Mouse (Mus musculus): ENCODE results near the gene Tbca. TPM values are rescaled to one million over a fixed set of nuclear protein-coding genes. Genes with fewer than 3 reads are reported as not detected.

Gene Tbca
- polyA plus RNA-seq, 1 experiment from 2014 or later = 150 TPM

DNA sequence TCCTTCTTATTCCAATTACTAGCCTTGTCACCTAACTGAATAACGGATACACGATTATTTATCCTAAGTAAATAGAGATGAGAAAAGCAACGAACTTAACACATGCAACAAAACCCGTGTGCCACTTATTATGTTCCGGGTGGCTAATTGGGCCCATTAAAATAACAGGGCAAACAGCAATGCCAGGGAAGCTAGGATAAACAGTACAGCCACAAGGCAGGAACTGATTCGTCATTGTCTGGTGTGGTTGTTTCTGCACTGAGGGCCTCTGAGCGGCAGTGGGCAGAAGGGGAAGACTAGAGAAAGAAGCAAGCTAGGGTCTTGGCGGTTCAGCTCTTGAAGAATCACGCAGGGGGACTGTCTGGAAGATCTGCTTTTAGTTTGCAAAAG lies 81.4 kb downstream of the Tbca start:
- no peaks in the 10 kb centered on the region for H3K36me3 ChIP-seq (replicated peaks; ENCODE audit: insufficient read depth, low read length)
- peaks cover 3% of the 10 kb centered on the region; the same call in 1 of the 2 replicates for H3K4me1 ChIP-seq (ENCODE audit: insufficient read depth)
- H3K27me3 ChIP-seq (ENCODE audit: insufficient read depth, low read length) = peaks cover 86% of the 10 kb centered on the region
- 4% methylated on average over 9 of the region's 9 CpGs for WGBS (ENCODE audit: insufficient replicate concordance)
- H3K27ac ChIP-seq (ENCODE audit: low read depth) = no peak overlapping the region
- H3K4me3 ChIP-seq (ENCODE audit: low read depth, low read length) = no peak overlapping the region
- TF ChIP-seq CTCF (IDR thresholded peaks at IDR 0.05; ENCODE audit: low read depth) (no peak), EP300 (IDR thresholded peaks at IDR 0.05; ENCODE audit: low read depth) (no peak)
- ATAC-seq (no peak), DNase-seq (no peak)
- no peak overlapping the region for H3K9ac ChIP-seq (replicated peaks)
- H3K9me3 ChIP-seq (ENCODE audit: low read length) = no peaks in the 10 kb centered on the region
- no peak overlapping the region for H3K4me2 ChIP-seq (ENCODE audit: low read depth, low read length)

- H3K36me3 ChIP-seq (replicated peaks; ENCODE audit: insufficient read depth, low read length) = no peaks in the 10 kb centered on the region
- H3K4me3 ChIP-seq (ENCODE audit: low read depth, low read length) = no peak overlapping the region
- no peak for TF ChIP-seq EP300 (IDR thresholded peaks at IDR 0.05; ENCODE audit: low read depth)
- no peak for TF ChIP-seq CTCF (IDR thresholded peaks at IDR 0.05; ENCODE audit: low read depth)
- DNase-seq = no peak
- no peak for ATAC-seq
- no peak overlapping the region for H3K27ac ChIP-seq (ENCODE audit: low read depth)
- peaks cover 3% of the 10 kb centered on the region; the same call in 1 of the 2 replicates for H3K4me1 ChIP-seq (ENCODE audit: insufficient read depth)
- H3K9me3 ChIP-seq (ENCODE audit: low read length) = no peaks in the 10 kb centered on the region
- no peak overlapping the region for H3K4me2 ChIP-seq (ENCODE audit: low read depth, low read length)
- no peak overlapping the region for H3K9ac ChIP-seq (replicated peaks)
- 2% methylated on average over 21 of the region's 21 CpGs for WGBS (ENCODE audit: insufficient replicate concordance)
- peaks cover 92% of the 10 kb centered on the region for H3K27me3 ChIP-seq (ENCODE audit: insufficient read depth, low read length)
These were observed 81.9 kb downstream of the Tbca start for GRCm38 (mm10) chr13:94870461-94871186.

DNA sequence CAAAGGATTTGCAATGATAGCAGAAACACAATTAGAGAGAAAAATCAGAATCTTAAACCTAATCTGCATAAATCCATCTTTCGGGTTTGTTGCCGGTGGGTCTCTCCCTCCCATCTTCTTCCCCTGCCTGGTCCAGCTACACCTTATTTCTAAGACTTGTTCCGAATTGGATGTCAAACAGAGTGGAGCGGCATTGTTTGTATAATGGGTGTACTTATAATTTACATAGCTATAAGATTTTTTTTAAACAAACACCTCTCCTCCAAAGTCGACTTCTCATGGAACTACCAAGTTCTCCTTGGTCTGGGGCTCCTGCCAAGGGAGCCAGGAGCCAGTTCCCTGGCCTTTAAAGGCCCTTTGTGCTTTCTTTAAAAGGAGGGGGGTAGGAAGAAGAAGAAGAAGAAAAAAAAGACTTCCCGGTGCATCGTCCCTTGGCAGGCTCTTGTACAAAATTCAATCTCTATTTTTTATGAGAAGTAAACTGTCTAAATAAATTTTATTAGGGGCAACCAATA lies 83.2 kb downstream of the Tbca start:
- TF ChIP-seq CTCF (IDR thresholded peaks at IDR 0.05; ENCODE audit: low read depth) (no peak), EP300 (IDR thresholded peaks at IDR 0.05; ENCODE audit: low read depth) (no peak)
- H3K36me3 ChIP-seq (replicated peaks; ENCODE audit: insufficient read depth, low read length) = no peaks in the 10 kb centered on the region
- H3K4me3 ChIP-seq (ENCODE audit: low read depth, low read length) = no peak overlapping the region
- WGBS (ENCODE audit: insufficient replicate concordance) = 4% methylated on average over 7 of the region's 7 CpGs
- peaks cover 3% of the 10 kb centered on the region; the same call in 1 of the 2 replicates for H3K4me1 ChIP-seq (ENCODE audit: insufficient read depth)
- no peaks in the 10 kb centered on the region for H3K9me3 ChIP-seq (ENCODE audit: low read length)
- ATAC-seq (no peak), DNase-seq (no peak)
- no peak overlapping the region for H3K9ac ChIP-seq (replicated peaks)
- H3K27ac ChIP-seq (ENCODE audit: low read depth) = no peak overlapping the region
- H3K27me3 ChIP-seq (ENCODE audit: insufficient read depth, low read length) = peaks cover 98% of the 10 kb centered on the region
- no peak overlapping the region for H3K4me2 ChIP-seq (ENCODE audit: low read depth, low read length)

GRCm38 (mm10) chr13:94872439-94872838 lies 83.7 kb downstream of the Tbca start:
- ATAC-seq = no peak

DNA sequence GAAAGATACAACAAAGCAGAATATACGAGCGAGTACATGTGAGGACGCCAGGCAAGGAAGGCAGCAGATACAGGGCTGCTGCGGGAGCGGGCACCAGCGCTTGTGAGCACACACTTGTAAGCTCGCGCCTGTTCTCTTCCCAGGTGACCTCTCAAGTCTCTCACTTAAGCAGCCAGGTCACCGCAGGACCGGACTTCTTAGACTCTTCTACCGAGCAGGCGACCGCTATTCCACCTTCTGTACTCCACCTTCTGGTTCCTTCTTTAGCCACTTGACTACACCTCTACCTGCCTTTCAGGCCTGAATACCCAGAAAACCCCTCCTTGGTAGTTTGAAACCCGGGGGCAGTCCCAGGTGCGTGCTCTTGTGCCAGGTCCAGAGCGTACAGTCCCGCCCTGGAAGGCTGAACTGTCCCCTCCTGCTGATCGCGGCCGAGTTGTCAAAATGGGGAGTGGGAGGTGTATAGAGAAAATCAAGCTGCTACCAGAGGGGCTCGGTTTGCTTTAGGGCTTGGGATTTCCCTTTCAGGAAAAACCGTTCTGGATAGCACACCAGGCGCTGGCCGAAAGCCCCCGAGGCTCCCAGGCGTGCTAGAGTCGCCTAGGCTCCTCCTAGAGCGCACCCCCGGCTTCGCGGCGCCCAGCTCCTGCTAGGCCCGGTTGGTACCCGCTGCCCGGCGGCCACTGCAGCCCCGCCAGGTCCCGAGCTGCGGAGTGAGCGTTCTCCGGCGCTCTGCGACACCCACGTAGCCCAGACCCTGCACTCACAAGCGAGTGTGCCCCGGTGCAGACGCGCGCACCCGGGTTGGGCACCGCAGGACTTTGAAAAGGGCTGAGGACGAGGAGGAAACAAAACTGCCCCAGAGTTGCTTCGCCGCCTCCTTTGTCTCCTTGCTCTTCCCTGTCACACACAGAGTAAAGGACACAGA lies 84.7 kb downstream of the Tbca start:
- Histone ChIP-seq H3K36me3 (replicated peaks; ENCODE audit: insufficient read depth, low read length) (no peaks in the 10 kb centered on the region), H3K4me3 (ENCODE audit: low read depth, low read length) (no peak overlapping the region), H3K27me3 (ENCODE audit: insufficient read depth, low read length) (peaks cover 98% of the 10 kb centered on the region), H3K9ac (replicated peaks) (no peak overlapping the region), H3K27ac (ENCODE audit: low read depth) (no peak overlapping the region), H3K4me2 (ENCODE audit: low read depth, low read length) (no peak overlapping the region), H3K9me3 (ENCODE audit: low read length) (no peaks in the 10 kb centered on the region), H3K4me1 (ENCODE audit: insufficient read depth) (peaks cover 2% of the 10 kb centered on the region; the same call in 1 of the 2 replicates)
- no peak for DNase-seq
- no peak for TF ChIP-seq EP300 (IDR thresholded peaks at IDR 0.05; ENCODE audit: low read depth)
- no peak for TF ChIP-seq CTCF (IDR thresholded peaks at IDR 0.05; ENCODE audit: low read depth)
- 2% methylated on average over 54 of the region's 54 CpGs for WGBS (ENCODE audit: insufficient replicate concordance)
- no peak for ATAC-seq

More at GRCm38 (mm10) chr13:94872439-94872838, 83.7 kb downstream of the Tbca start:
- TF ChIP-seq CTCF (IDR thresholded peaks at IDR 0.05; ENCODE audit: low read depth) (no peak), EP300 (IDR thresholded peaks at IDR 0.05; ENCODE audit: low read depth) (no peak)
- Histone ChIP-seq H3K9me3 (ENCODE audit: low read length) (no peaks in the 10 kb centered on the region), H3K4me3 (ENCODE audit: low read depth, low read length) (no peak overlapping the region), H3K27ac (ENCODE audit: low read depth) (no peak overlapping the region), H3K4me2 (ENCODE audit: low read depth, low read length) (no peak overlapping the region), H3K27me3 (ENCODE audit: insufficient read depth, low read length) (peaks cover 98% of the 10 kb centered on the region), H3K36me3 (replicated peaks; ENCODE audit: insufficient read depth, low read length) (no peaks in the 10 kb centered on the region), H3K9ac (replicated peaks) (no peak overlapping the region), H3K4me1 (ENCODE audit: insufficient read depth) (peaks cover 3% of the 10 kb centered on the region; the same call in 1 of the 2 replicates)
- WGBS (ENCODE audit: insufficient replicate concordance) = 2% methylated on average over 19 of the region's 19 CpGs
- DNase-seq = no peak

DNA sequence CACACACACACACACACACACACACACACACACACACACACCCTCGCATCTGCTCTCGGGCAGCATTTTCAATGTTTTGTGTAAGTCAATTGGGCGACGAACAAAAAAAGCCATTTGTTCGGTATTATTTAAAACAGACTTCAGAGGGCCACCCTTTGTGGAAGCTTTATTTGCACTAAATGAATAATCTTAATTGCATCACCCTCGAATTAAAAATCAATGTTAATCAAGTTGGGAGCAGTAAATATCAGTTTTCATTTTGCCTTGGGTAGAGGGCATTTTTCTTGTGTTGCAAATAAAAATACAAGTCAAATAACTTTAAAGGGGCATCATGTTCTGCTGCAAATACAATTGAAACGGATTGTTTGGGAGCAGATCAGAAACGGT lies 85.3 kb downstream of the Tbca start:
- 3% methylated on average over 8 of the region's 8 CpGs for WGBS (ENCODE audit: insufficient replicate concordance)
- Histone ChIP-seq H3K27ac (ENCODE audit: low read depth) (no peak overlapping the region), H3K9ac (replicated peaks) (no peak overlapping the region)

More for the DNA sequence above, 85.3 kb downstream of the Tbca start:
- no peaks in the 10 kb centered on the region for H3K36me3 ChIP-seq (replicated peaks; ENCODE audit: insufficient read depth, low read length)
- no peaks in the 10 kb centered on the region for H3K4me1 ChIP-seq (ENCODE audit: insufficient read depth)
- no peak for TF ChIP-seq CTCF (IDR thresholded peaks at IDR 0.05; ENCODE audit: low read depth)
- TF ChIP-seq EP300 (IDR thresholded peaks at IDR 0.05; ENCODE audit: low read depth) = no peak
- H3K4me2 ChIP-seq (ENCODE audit: low read depth, low read length) = no peak overlapping the region
- no peak overlapping the region for H3K4me3 ChIP-seq (ENCODE audit: low read depth, low read length)
- no peaks in the 10 kb centered on the region for H3K9me3 ChIP-seq (ENCODE audit: low read length)
- peaks cover 94% of the 10 kb centered on the region for H3K27me3 ChIP-seq (ENCODE audit: insufficient read depth, low read length)
- no peak for DNase-seq
- ATAC-seq = no peak
